In the genomic region with DNA sequence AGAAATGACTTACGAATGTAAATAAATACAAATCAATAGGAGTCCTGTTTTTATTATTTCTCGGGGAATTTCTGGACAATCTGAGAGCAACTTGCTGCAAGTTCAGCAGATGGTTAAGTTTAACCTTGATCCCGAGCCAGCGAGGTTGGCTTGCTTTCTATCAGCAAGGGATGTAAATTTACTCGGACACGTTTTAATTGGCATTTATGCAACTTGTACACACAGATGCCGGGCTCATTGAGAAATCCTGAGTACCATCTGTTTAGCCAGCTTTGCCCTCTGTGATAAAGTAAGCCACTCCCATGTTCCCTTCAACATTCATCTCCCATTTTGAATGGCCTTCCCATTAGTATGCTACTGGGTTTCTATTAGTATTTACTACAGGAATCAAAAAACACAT, we compare ENCODE assay signal across 8 mouse cellular contexts.
DNase-seq lines count a peak whose midpoint lies in the region; TF ChIP-seq lines count a peak whose summit lies in the region.
"Had no signal": no experiment of that assay in that cellular context is flagged by ENCODE, and none has a peak within 500 bp of the region (broad histone marks: within the 10 kb centered on the region; RNA-seq: fewer than 3 reads in every experiment).

No protein-coding gene starts in this region.

- H3K27me3 ChIP-seq in embryonic facial prominence, embryonic 10.5 days (replicated peaks; ENCODE audit: low read depth, poor library complexity, severe bottlenecking): no peaks in the 10 kb centered on the region
- no peaks in the 10 kb centered on the region for H3K27me3 ChIP-seq in heart, embryonic 10.5 days (ENCODE audit: insufficient read depth, poor library complexity, severe bottlenecking)
- H3K27me3 ChIP-seq: embryonic facial prominence, embryonic 12.5 days had no signal

- H3K4me3 ChIP-seq in embryonic facial prominence, embryonic 10.5 days: no peak overlapping the region
- H3K4me3 ChIP-seq in layer of hippocampus, adult 2 months: no peak overlapping the region; the same call in 1 of the 2 replicates
- H3K4me3 ChIP-seq in heart, embryonic 10.5 days: no peak overlapping the region
- H3K4me3 ChIP-seq: embryonic facial prominence, embryonic 12.5 days had no signal

- no peaks in the 10 kb centered on the region for H3K9me3 ChIP-seq in embryonic facial prominence, embryonic 10.5 days
- no peaks in the 10 kb centered on the region for H3K9me3 ChIP-seq in heart, embryonic 10.5 days
- H3K9me3 ChIP-seq: embryonic facial prominence, embryonic 12.5 days had no signal

- H3K4me1 ChIP-seq in embryonic facial prominence, embryonic 10.5 days: peaks cover 28% of the 10 kb centered on the region
- no peaks in the 10 kb centered on the region for H3K4me1 ChIP-seq in heart, embryonic 10.5 days

- TF ChIP-seq CTCF in layer of hippocampus, adult 2 months (conservative IDR thresholded peaks at IDR 0.05): no peak

- no peaks in the 10 kb centered on the region for H3K36me3 ChIP-seq in embryonic facial prominence, embryonic 10.5 days (replicated peaks)
- H3K36me3 ChIP-seq in heart, embryonic 10.5 days: no peaks in the 10 kb centered on the region
- H3K36me3 ChIP-seq: embryonic facial prominence, embryonic 12.5 days had no signal

- 44% methylated on average over 7 of the region's 7 CpGs for WGBS in embryonic facial prominence, embryonic 10.5 days
- WGBS in heart, embryonic 10.5 days: 82% methylated on average over 7 of the region's 7 CpGs

- peak; percentile 40 for DNase-seq in testis, postnatal 10 days (ENCODE audit: low spot score)
- no peak for DNase-seq in testis, postnatal 14 days (ENCODE audit: low spot score)
- DNase-seq in embryonic facial prominence, embryonic 10.5 days (ENCODE audit: low spot score): peak; percentile 24
- peak; percentile 32 to 49 for DNase-seq in layer of hippocampus, adult 2 months (ENCODE audit: low spot score in 2 of 2)
- no peak for DNase-seq in heart, embryonic 10.5 days (ENCODE audit: low spot score)
- no peak for DNase-seq in urinary bladder, adult 2 months (ENCODE audit: low spot score)
- DNase-seq in heart, adult 9 months (ENCODE audit: low spot score in 2 of 2): no peak

- no peak overlapping the region for H3K27ac ChIP-seq in embryonic facial prominence, embryonic 10.5 days (replicated peaks)
- 0 out of 2 replicates have a peak overlapping the region, but pooled peaks have one; percentile 1 for H3K27ac ChIP-seq in layer of hippocampus, adult 2 months
- no peak overlapping the region for H3K27ac ChIP-seq in heart, embryonic 10.5 days
- H3K27ac ChIP-seq: embryonic facial prominence, embryonic 12.5 days had no signal

Comparison
In these comparisons a context has a peak if more than half of its experiments do, and no peak if none do; other contexts are left out.
1. DNase-seq: peak in testis, postnatal 10 days (single experiment), embryonic facial prominence, embryonic 10.5 days (single experiment) and layer of hippocampus, adult 2 months (2 of 2); none in testis, postnatal 14 days (single experiment), heart, embryonic 10.5 days (single experiment), urinary bladder, adult 2 months (single experiment) and heart, adult 9 months (0 of 2).